Mouse (Mus musculus) liver, embryonic 14.5 days (tissue): ENCODE data around the gene Tcte2. TPM values are rescaled to one million over a fixed set of nuclear protein-coding genes. Genes with fewer than 3 reads are reported as not detected.

ENCODE experiments used
- ATAC-seq: fragments of 200-750 bp; cut with Nextera tagmentation; 2 replicates; pipeline ENCODE4 v1.8.0; 2017; ENCODE audit warnings: moderate number of reproducible peaks, mild to moderate bottlenecking, moderate library complexity; ENCODE audit not compliant: insufficient read depth
- DNase-seq, 3 experiments: peaks; one replicate each; pipeline ENCODE4 v3.0.0-alpha.2; 2012 to 2013; ENCODE audit warnings: low read depth in 3 of 3, low spot score in 3 of 3
- H3K27ac ChIP-seq: fragments of 300-500 bp; sonication (generic); 2 replicates; pipeline ENCODE4 v1.5.1; 2014; ENCODE audit warnings: moderate library complexity, mild to moderate bottlenecking, control low read depth, inconsistent platforms
- H3K27me3 ChIP-seq: fragments of 300-500 bp; sonication (generic); 2 replicates; pipeline ENCODE4 v1.6.1; 2014; ENCODE audit warnings: mild to moderate bottlenecking, low read length, moderate library complexity; ENCODE audit not compliant: control insufficient read depth, insufficient read depth
- H3K36me3 ChIP-seq: fragments of 300-500 bp; sonication (generic); replicated peaks from 2 replicates; pipeline ENCODE4 v1.6.1; 2014; ENCODE audit warnings: low read depth; ENCODE audit not compliant: control insufficient read depth, insufficient read depth
- H3K4me1 ChIP-seq, 2 experiments: fragments of 200-500 bp in 1 of 2; fragments of 300-500 bp in 1 of 2; sonication (generic) in 1 of 2; replicated peaks; 2 replicates each; pipeline ENCODE4 v1.6.1; 2012 to 2014; ENCODE audit warnings: antibody characterized with exemption in 1 of 2, inconsistent platforms in 1 of 2, low read length in 1 of 2; ENCODE audit not compliant: control insufficient read depth in 2 of 2, insufficient read depth in 2 of 2
- H3K4me2 ChIP-seq: fragments of 300-500 bp; sonication (generic); 2 replicates; pipeline ENCODE4 v1.6.1; 2014; ENCODE audit warnings: low read depth, mild to moderate bottlenecking, control low read depth, moderate library complexity
- H3K4me3 ChIP-seq, 2 experiments: fragments of 200-500 bp in 1 of 2; fragments of 300-500 bp in 1 of 2; sonication (generic) in 1 of 2; 2 replicates each; pipeline ENCODE4 v1.5.1; 2012 to 2014; ENCODE audit warnings: low read depth in 2 of 2, low read length in 2 of 2, mild to moderate bottlenecking in 2 of 2, control low read depth in 1 of 2, inconsistent platforms in 1 of 2, moderate library complexity in 1 of 2; ENCODE audit not compliant: insufficient read depth in 1 of 2
- H3K9ac ChIP-seq: fragments of 300-500 bp; sonication (generic); replicated peaks from 2 replicates; pipeline ENCODE4 v1.6.1; 2014; ENCODE audit warnings: mild to moderate bottlenecking, control low read depth, moderate library complexity
- H3K9me3 ChIP-seq: fragments of 300-500 bp; sonication (generic); 2 replicates; pipeline ENCODE4 v1.6.1; 2016; ENCODE audit warnings: low read length, mixed read lengths; ENCODE audit not compliant: control insufficient read depth
- CTCF ChIP-seq: IDR thresholded peaks from 2 replicates; pipeline ENCODE4 v1.5.1; 2016; ENCODE audit warnings: antibody characterized with exemption, low read depth, control low read depth
- EP300 ChIP-seq: IDR thresholded peaks from 2 replicates; pipeline ENCODE4 v1.6.1; 2016; ENCODE audit warnings: antibody characterized with exemption, low read depth
- WGBS: fragments of 180-500 bp; shearing (Covaris S2); extraction: QIAGEN DNeasy Blood & Tissue Kit; methylation state at CpG from one replicate; pipeline ENCODE4 v1.1.7; 2014; ENCODE audit not compliant: insufficient replicate concordance; 5-methylcytosine and 5-hydroxymethylcytosine counted together
- polyA plus RNA-seq, 2 experiments: library from polyadenylated mRNA; depleted of rRNA in 1 of 2; stranded (reverse) in 1 of 2; unstranded in 1 of 2; fragments of >200 nt; fragmentation: Nextera tagmentation in 1 of 2; extraction: Ambion mirVana in 1 of 2; gene quantifications; 2 replicates each; pipeline versions ENCODE4 v1.2.1 to v1.2.3; 2012 to 2014

Tcte2 gene
- polyA plus RNA-seq, 2 experiments: 0.26 TPM; not detected in 1

DNA sequence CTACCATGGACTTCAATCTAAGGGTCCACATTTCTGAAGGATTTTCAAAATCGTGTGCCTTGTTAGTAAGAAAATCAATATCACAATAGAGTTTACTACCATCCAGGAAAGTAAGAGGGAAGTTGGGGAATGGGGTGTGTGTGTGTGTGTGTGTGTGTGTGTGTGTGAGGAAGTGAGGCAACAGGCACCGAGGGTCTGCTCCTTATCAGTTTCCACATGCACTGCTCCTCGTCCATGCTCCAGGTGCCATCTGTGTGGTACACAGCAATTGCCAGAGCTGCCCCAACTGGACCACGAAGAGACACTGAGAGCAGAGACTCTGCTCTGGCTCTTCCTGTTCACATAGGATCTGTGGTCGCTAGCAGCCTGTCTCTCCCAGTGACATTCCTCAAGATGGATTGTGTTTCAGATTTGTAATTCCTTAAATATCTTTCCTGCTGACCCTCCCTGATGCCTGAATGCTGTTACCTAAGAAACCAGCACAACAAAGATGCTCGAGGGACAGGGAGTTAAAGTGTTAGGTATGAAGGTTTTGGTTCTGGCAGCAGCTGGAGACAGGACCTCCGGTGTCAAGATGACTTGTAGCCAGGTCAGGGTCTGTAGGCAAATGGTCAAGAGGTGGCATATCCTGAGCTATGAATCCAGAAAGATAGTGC is 23.4 kb downstream of the Tcte2 start:
- no peak overlapping the region for H3K27ac ChIP-seq
- no peak overlapping the region for H3K4me3 ChIP-seq
- H3K4me1 ChIP-seq: peaks cover 0 to 10% of the 10 kb centered on the region in 2 experiments; a peak in 2 of 4 replicates
- H3K36me3 ChIP-seq: no peaks in the 10 kb centered on the region
- no peak overlapping the region for H3K4me2 ChIP-seq
- no peaks in the 10 kb centered on the region for H3K9me3 ChIP-seq
- DNase-seq (no peak), ATAC-seq (no peak)
- TF ChIP-seq CTCF (no peak), EP300 (no peak)
- H3K27me3 ChIP-seq: no peaks in the 10 kb centered on the region
- WGBS: 17% methylated on average over 7 of the region's 7 CpGs
- H3K9ac ChIP-seq: no peak overlapping the region

DNA sequence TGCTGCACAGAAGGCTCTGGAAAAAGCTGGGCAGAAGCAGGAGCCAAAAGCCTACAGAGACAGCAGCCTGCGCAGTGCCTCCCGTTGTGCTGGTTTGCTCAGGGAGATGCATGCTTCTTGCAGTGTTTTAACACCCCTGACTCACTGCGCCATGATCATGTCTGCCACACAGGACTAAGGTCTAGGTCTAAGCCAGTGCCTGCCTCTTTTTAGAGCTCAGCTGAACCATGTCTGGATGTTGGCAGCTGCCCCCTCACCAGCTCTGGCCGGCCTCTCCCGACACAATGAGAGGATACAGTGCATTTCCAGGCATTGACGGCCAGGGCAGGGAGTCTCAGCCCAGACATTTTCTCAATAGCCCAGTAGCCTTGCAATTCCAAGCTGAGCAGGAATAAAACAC is 24.3 kb downstream of the Tcte2 start:
- Histone ChIP-seq H3K4me1 (peaks cover 0 to 7% of the 10 kb centered on the region in 2 experiments; a peak in 2 of 4 replicates), H3K9me3 (no peaks in the 10 kb centered on the region), H3K27ac (no peak overlapping the region), H3K4me2 (no peak overlapping the region), H3K27me3 (no peaks in the 10 kb centered on the region), H3K9ac (no peak overlapping the region), H3K4me3 (no peak overlapping the region), H3K36me3 (no peaks in the 10 kb centered on the region)
- DNase-seq: no peak
- 47% methylated on average over 6 of the region's 6 CpGs for WGBS
- no peak for ATAC-seq
- TF ChIP-seq CTCF (no peak), EP300 (no peak)

DNA sequence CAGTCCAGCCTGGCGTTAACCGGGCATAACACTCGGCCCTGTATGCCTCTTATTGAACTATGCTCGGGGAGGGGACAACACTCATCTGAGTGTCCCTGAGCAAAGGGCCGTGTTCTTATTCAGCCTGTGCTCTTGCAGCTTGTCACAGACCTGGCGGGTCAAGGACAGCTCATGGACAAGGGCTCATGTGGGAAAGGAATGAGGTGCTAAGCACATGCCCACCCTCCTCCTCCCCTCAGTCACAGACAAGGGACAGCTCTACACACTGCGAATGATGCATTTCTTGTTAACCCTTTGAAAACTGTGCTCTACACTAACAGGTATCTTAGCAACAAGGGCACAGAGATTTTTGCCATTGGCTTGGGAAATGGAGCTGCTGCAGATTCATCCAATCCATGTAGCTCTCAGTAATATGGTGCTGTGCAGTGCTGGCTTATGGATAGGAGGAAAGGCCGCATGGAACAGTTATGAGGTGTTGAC is 25.8 kb downstream of the Tcte2 start:
- ATAC-seq: no peak
- H3K9me3 ChIP-seq: no peaks in the 10 kb centered on the region
- no peak for TF ChIP-seq EP300
- no peak overlapping the region for H3K9ac ChIP-seq
- H3K36me3 ChIP-seq: no peaks in the 10 kb centered on the region
- DNase-seq: no peak
- H3K27ac ChIP-seq: no peak overlapping the region
- peaks cover 0 to 5% of the 10 kb centered on the region in 2 experiments; a peak in 1 of 4 replicates for H3K4me1 ChIP-seq
- H3K4me2 ChIP-seq: no peak overlapping the region
- 55% methylated on average over 8 of the region's 8 CpGs for WGBS
- H3K4me3 ChIP-seq: no peak overlapping the region
- H3K27me3 ChIP-seq: no peaks in the 10 kb centered on the region

- H3K4me3 ChIP-seq: no peak overlapping the region
- no peaks in the 10 kb centered on the region for H3K9me3 ChIP-seq
- DNase-seq (no peak), ATAC-seq (no peak)
- no peak for TF ChIP-seq CTCF
- TF ChIP-seq EP300: no peak
- 73% methylated on average over 5 of the region's 5 CpGs for WGBS
- 0 out of 4 replicates have a peak, but pooled peaks cover 0 to 3% of the 10 kb centered on the region in 2 experiments for H3K4me1 ChIP-seq
- no peak overlapping the region for H3K27ac ChIP-seq
- H3K4me2 ChIP-seq: no peak overlapping the region
- H3K27me3 ChIP-seq: no peaks in the 10 kb centered on the region
- no peaks in the 10 kb centered on the region for H3K36me3 ChIP-seq
- H3K9ac ChIP-seq: no peak overlapping the region
These were observed 26.6 kb downstream of the Tcte2 start for GRCm38 (mm10) chr17:13735057-13735456.

GRCm38 (mm10) chr17:13733971-13734370 is 27.7 kb downstream of the Tcte2 start:
- Histone ChIP-seq H3K9ac (no peak overlapping the region), H3K4me1 (0 out of 4 replicates have a peak, but pooled peaks cover 0 to 3% of the 10 kb centered on the region in 2 experiments), H3K4me2 (no peak overlapping the region), H3K27ac (no peak overlapping the region), H3K4me3 (no peak overlapping the region), H3K36me3 (no peaks in the 10 kb centered on the region), H3K9me3 (no peaks in the 10 kb centered on the region), H3K27me3 (no peaks in the 10 kb centered on the region)
- ATAC-seq: no peak
- 67% methylated on average over 5 of the region's 5 CpGs for WGBS
- TF ChIP-seq CTCF (no peak), EP300 (no peak)
- DNase-seq: no peak
